Mouse (Mus musculus): ENCODE measurements around the gene Tnik.

GRCm38 (mm10) chr3:28685510-28685909, 422.5 kb downstream of the Tnik start:
- TF ChIP-seq CTCF (IDR thresholded peaks at IDR 0.05; ENCODE audit: borderline replicate concordance, control insufficient read depth, extremely low read depth, insufficient read depth, low read length, poor library complexity) (no peak), POLR2A (IDR thresholded peaks at IDR 0.05; ENCODE audit: control insufficient read depth, extremely low read depth, insufficient read depth, low read length, poor library complexity) (no peak)

Measured in thymus, adult 2 months (tissue).